Mouse (Mus musculus) liver, embryonic 11.5 days (tissue): Measurements from ENCODE around the gene Gdpgp1. TPM values are rescaled to one million over a fixed set of nuclear protein-coding genes. Genes with fewer than 3 reads are reported as not detected.
A peak's percentile ranks its signal among the peaks of the same experiment; 100 is the strongest.

Source experiments
- ATAC-seq: fragments of 200-750 bp; cut with Nextera tagmentation; replicated peaks from 2 replicates; pipeline ENCODE4 v1.8.0; 2017; ENCODE audit warnings: moderate number of reproducible peaks, mild to moderate bottlenecking, moderate TSS enrichment, moderate library complexity; ENCODE audit not compliant: low FRiP score
- DNase-seq: peaks from one replicate; pipeline ENCODE4 v3.0.0-alpha.2; 2017; ENCODE audit warnings: low spot score
- H3K27ac ChIP-seq: fragments of 300-500 bp; sonication (generic); 2 replicates; pipeline ENCODE4 v1.5.1; 2014; ENCODE audit warnings: mild to moderate bottlenecking, low read depth, low read length, control low read depth
- H3K27me3 ChIP-seq: fragments of 300-500 bp; sonication (generic); replicated peaks from 2 replicates; pipeline ENCODE4 v1.6.1; 2014; ENCODE audit warnings: low read length, mixed read lengths; ENCODE audit not compliant: control insufficient read depth, insufficient read depth
- H3K36me3 ChIP-seq: fragments of 300-500 bp; sonication (generic); 2 replicates; pipeline ENCODE4 v1.6.1; 2014; ENCODE audit warnings: mild to moderate bottlenecking, low read length, moderate library complexity, mixed read lengths; ENCODE audit not compliant: control insufficient read depth, insufficient read depth
- H3K4me1 ChIP-seq: fragments of 300-500 bp; sonication (generic); replicated peaks from 2 replicates; pipeline ENCODE4 v1.6.1; 2014; ENCODE audit warnings: low read length, mixed read lengths; ENCODE audit not compliant: control insufficient read depth, insufficient read depth
- H3K4me2 ChIP-seq: fragments of 300-500 bp; sonication (generic); 2 replicates; pipeline ENCODE4 v1.6.1; 2014; ENCODE audit warnings: mild to moderate bottlenecking, control low read depth, moderate library complexity
- H3K4me3 ChIP-seq: fragments of 300-500 bp; sonication (generic); 2 replicates; pipeline ENCODE4 v1.5.1; 2014; ENCODE audit warnings: low read depth, low read length, control low read depth
- H3K9ac ChIP-seq: fragments of 300-500 bp; sonication (generic); 2 replicates; pipeline ENCODE4 v1.6.1; 2014; ENCODE audit warnings: low read depth, low read length, control low read depth
- H3K9me3 ChIP-seq: fragments of 300-500 bp; sonication (generic); 2 replicates; pipeline ENCODE4 v1.6.1; 2016; ENCODE audit warnings: low read length, inconsistent platforms, mixed read lengths; ENCODE audit not compliant: control insufficient read depth
- WGBS: fragments of 180-500 bp; shearing (Covaris S2); extraction: QIAGEN DNeasy Blood & Tissue Kit; methylation state at CpG from one replicate; pipeline ENCODE4 v1.1.7; 2014; 5-methylcytosine and 5-hydroxymethylcytosine counted together
- polyA plus RNA-seq: library from polyadenylated mRNA; unstranded; fragments of >200 nt; fragmentation: Nextera tagmentation; extraction: Ambion mirVana; gene quantifications from 2 replicates; pipeline ENCODE4 v1.2.1, GENCODE M21; 2014

The Gdpgp1 gene
- 6.5 and 7.4 TPM in 2 replicates for polyA plus RNA-seq

GRCm38 (mm10) chr7:80232489-80233029 lies at the start of gene Gdpgp1, which contains the start of gene Cib1:
Gene Gdpgp1 (plus strand): TSS chr7:80232865.
Gene Cib1 (minus strand): TSS chr7:80232813.
- peak within 1 kb of the TSS; percentile 79 for H3K9ac ChIP-seq
- H3K4me1 ChIP-seq, result peaks cover 22% of the 10 kb centered on the region
- DNase-seq, result peak; percentile 98
- H3K4me2 ChIP-seq, result peak within 1 kb of the TSS; percentile 86
- WGBS, result 1% methylated on average over 56 of the region's 56 CpGs
- peak within 1 kb of the TSS; percentile 83 for H3K4me3 ChIP-seq
- peak; percentile 100 for ATAC-seq
- H3K9me3 ChIP-seq, result no peaks in the 10 kb centered on the region
- H3K27ac ChIP-seq, result peak within 1 kb of the TSS; percentile 77
- H3K36me3 ChIP-seq, result peaks cover 4% of the 10 kb centered on the region; the same call in 1 of the 2 replicates
- no peaks in the 10 kb centered on the region for H3K27me3 ChIP-seq

DNA sequence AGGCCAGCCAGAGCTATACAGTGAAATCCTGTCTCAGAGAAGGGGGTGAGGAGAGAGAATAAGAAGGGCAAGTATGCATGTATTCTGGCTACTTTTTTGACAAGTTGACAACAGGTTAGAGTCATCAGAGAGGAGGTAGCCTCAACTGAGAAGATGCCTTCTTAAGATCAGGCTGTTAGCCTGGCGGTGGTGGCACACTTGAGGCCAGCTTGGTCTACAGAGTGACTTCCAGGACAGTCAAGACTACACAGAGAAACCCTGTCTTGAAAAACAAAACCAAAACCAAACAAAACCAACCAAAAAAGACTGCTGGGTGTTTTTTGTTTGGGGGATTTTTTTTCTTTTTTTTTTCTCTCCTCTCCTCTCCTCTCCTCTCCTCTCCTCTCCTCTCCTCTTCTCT lies 49.2 kb upstream of the Gdpgp1 start:
- Histone ChIP-seq H3K4me3 (no peak overlapping the region), H3K9me3 (no peaks in the 10 kb centered on the region), H3K4me2 (no peak overlapping the region), H3K9ac (no peak overlapping the region), H3K27me3 (no peaks in the 10 kb centered on the region), H3K4me1 (peaks cover 33% of the 10 kb centered on the region), H3K36me3 (no peaks in the 10 kb centered on the region), H3K27ac (no peak overlapping the region)
- no peak for ATAC-seq
- DNase-seq, result no peak
- WGBS, result 84% methylated on average over 1 of the region's 1 CpGs

- H3K4me3 ChIP-seq, result no peak overlapping the region
- H3K9me3 ChIP-seq, result no peaks in the 10 kb centered on the region
- no peak overlapping the region for H3K27ac ChIP-seq
- no peaks in the 10 kb centered on the region for H3K27me3 ChIP-seq
- DNase-seq (no peak), ATAC-seq (no peak)
- H3K4me2 ChIP-seq, result no peak overlapping the region
- peaks cover 34% of the 10 kb centered on the region for H3K4me1 ChIP-seq
- no peaks in the 10 kb centered on the region for H3K36me3 ChIP-seq
- 70% methylated on average over 5 of the region's 5 CpGs for WGBS
- no peak overlapping the region for H3K9ac ChIP-seq
These were observed 48.7 kb upstream of the Gdpgp1 start for GRCm38 (mm10) chr7:80183969-80184368.

DNA sequence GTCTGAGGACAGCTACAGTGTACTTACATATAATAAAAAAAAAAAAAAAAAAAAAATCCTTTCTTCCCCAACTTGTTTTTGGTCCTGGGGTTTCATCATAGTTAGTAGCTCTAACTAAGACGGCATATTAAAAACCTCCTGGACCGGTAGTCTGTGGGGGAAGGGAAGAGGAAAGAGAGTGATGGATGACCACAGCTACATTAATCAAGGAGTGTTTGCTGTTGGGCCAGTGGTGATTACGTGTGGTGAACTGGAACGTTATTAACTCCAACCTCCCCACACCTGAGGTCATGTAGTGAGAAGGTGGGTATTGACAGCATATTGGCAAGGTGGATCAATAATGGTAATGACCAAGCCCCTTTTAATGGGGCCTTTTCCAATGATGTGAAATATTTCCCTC lies 48.1 kb upstream of the Gdpgp1 start:
- 48% methylated on average over 4 of the region's 4 CpGs for WGBS
- Histone ChIP-seq H3K27me3 (no peaks in the 10 kb centered on the region), H3K4me2 (no peak overlapping the region), H3K4me3 (no peak overlapping the region), H3K9ac (no peak overlapping the region), H3K4me1 (peaks cover 35% of the 10 kb centered on the region), H3K27ac (peak overlapping the region; percentile 83; the same call in 1 of the 2 replicates), H3K9me3 (no peaks in the 10 kb centered on the region), H3K36me3 (no peaks in the 10 kb centered on the region)
- no peak for ATAC-seq
- DNase-seq, result no peak

DNA sequence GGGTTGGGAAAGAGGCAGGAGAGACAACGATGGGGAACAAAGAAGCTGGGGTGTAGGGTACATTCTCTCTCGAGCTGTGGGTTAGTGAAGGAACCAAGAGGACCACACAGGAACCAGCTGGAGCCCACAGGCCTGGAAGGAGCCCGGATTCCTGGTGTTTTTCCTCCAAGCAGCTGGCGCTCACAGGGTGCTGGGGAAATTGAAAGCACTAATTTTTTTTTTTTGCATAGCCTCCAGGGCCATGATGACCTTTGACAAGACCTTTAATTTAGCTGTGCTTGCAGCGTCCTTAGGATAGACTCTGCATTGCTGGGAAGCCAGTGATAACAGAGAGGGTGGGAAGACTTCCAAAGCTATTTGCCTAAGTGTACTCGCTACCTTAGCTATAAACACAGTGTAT lies 47.7 kb upstream of the Gdpgp1 start:
- Histone ChIP-seq H3K4me1 (peaks cover 35% of the 10 kb centered on the region), H3K9me3 (no peaks in the 10 kb centered on the region), H3K4me3 (no peak overlapping the region), H3K4me2 (no peak overlapping the region), H3K27me3 (no peaks in the 10 kb centered on the region), H3K9ac (no peak overlapping the region), H3K27ac (peak overlapping the region; percentile 83; the same call in 1 of the 2 replicates), H3K36me3 (no peaks in the 10 kb centered on the region)
- WGBS, result 59% methylated on average over 6 of the region's 6 CpGs
- ATAC-seq (no peak), DNase-seq (no peak)

DNA sequence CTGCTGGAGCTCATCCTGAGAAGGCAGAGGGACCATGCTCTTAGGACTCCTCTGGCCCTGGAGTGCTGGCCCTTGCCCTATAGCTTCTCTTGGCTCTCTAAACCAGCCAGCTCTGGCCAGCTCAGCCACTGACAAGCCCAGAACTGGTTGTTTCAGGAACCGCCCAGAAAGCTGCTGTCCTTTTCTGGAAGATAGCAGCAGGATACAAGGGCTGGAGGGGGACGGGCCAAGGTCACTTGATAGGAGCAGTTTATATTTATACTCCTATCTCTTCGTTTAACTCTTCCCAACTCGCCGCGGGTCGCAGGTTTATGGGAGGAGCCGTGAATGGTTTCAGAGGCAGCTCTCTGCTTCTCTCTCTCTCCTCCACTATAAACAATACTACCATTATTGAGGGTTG lies 46.6 kb upstream of the Gdpgp1 start:
- ATAC-seq, result peak; percentile 80
- Histone ChIP-seq H3K27me3 (no peaks in the 10 kb centered on the region), H3K4me1 (peaks cover 35% of the 10 kb centered on the region), H3K4me2 (peak overlapping the region; percentile 96), H3K27ac (peak overlapping the region; percentile 83), H3K36me3 (no peaks in the 10 kb centered on the region), H3K4me3 (peak overlapping the region; percentile 45), H3K9me3 (no peaks in the 10 kb centered on the region), H3K9ac (peak overlapping the region; percentile 47)
- 4% methylated on average over 8 of the region's 8 CpGs for WGBS
- no peak for DNase-seq

DNA sequence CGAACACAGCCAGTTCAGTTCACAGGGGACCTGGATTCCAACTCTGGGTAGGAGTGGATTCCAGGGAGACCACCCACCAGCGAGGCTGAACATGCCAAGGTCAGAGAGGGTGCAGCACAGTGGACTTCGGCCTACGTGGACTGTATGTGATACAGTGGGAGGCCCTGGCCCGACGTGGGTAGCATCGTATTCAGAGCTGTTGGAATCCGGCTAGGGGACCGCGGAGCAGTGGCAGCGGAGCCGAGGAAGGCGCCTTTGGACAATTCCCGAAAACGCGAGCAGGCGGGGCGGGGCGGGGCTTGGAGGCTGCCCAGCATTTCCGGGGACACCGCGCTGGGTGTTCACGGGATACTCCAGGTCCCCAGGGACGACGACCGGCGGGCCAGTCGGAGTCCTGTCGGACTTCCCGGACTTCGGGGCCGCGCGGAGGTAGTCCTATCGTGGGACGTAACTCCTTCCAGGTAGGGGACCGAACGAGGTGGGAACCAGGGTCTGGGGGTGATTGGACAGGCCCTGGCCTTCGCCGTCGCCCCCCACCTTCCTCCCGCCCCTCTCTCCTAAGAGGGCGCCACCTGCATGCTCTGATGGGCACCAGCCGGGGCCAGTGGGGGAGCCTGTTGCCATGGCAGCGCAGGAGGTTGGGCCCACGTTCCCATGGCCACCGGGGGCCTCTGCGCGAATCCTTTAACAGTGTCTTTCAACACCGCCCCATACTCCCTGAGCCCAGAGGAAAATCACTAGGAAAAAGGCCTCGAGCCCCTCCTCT lies 46.0 kb upstream of the Gdpgp1 start, which contains the start of gene Sema4b:
Gene Sema4b (plus strand): TSS at position 311 of the 766 bp plus-strand sequence.
- peak; percentile 84 for DNase-seq

DNA sequence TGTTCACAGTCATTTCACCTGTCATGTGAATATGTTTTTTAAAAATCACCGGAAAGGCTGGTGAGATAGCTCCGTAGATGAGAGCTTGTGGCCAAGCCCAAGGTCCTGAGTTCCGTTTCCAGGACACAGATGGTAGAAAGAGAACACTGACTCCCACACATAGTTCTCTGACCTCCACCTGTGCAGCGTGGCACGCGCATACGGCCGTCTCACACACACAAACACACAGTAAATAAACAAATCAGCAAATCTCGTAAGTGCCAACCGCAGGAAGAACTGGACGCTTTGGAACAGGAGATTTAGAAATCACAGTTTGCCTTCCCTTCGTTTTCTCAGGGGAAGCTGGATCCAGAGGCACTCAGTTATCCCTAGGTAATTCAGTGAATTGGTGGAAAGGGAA lies 45.2 kb upstream of the Gdpgp1 start:
- no peak overlapping the region for H3K27ac ChIP-seq
- no peak for DNase-seq
- no peak for ATAC-seq
- H3K27me3 ChIP-seq, result no peaks in the 10 kb centered on the region
- peaks cover 43% of the 10 kb centered on the region for H3K4me1 ChIP-seq
- peak overlapping the region; percentile 96 for H3K4me2 ChIP-seq
- H3K9me3 ChIP-seq, result no peaks in the 10 kb centered on the region
- H3K4me3 ChIP-seq, result peak overlapping the region; percentile 45
- 76% methylated on average over 12 of the region's 12 CpGs for WGBS
- no peak overlapping the region for H3K9ac ChIP-seq
- H3K36me3 ChIP-seq, result no peaks in the 10 kb centered on the region

More for the DNA sequence above, 46.0 kb upstream of the Gdpgp1 start, which contains the start of gene Sema4b:
- H3K4me1 ChIP-seq, result peaks cover 37% of the 10 kb centered on the region
- H3K4me2 ChIP-seq, result peak within 1 kb of the TSS; percentile 96
- WGBS, result 3% methylated on average over 51 of the region's 51 CpGs
- peak within 1 kb of the TSS; percentile 45 for H3K4me3 ChIP-seq
- peak within 1 kb of the TSS; percentile 83 for H3K27ac ChIP-seq
- H3K36me3 ChIP-seq, result no peaks in the 10 kb centered on the region
- no peaks in the 10 kb centered on the region for H3K9me3 ChIP-seq
- H3K9ac ChIP-seq, result peak within 1 kb of the TSS; percentile 47
- peak; percentile 73 for ATAC-seq
- no peaks in the 10 kb centered on the region for H3K27me3 ChIP-seq
